Mouse (Mus musculus): ENCODE measurements at regions not wholly inside any gene's neighbourhood (a gene's known extent, or its start where the extent isn't known, plus 50 kb on each side); places are given as distances from the start of the nearest gene placed in this dataset.

GRCm38 (mm10) chr10:99654284-99654683 is 105.2 kb downstream of the Csl start:
- TF ChIP-seq POLR2A (IDR thresholded peaks at IDR 0.05; ENCODE audit: insufficient read depth, low read length) (no peak), CTCF (IDR thresholded peaks at IDR 0.05; ENCODE audit: low read depth, low read length) (no peak), EP300 (IDR thresholded peaks at IDR 0.05; ENCODE audit: insufficient read depth, low read depth, low read length) (no peak)
- no peaks in the 10 kb centered on the region for H3K27me3 ChIP-seq (ENCODE audit: control insufficient read depth, insufficient read depth, low read length, poor library complexity, severe bottlenecking)
- H3K4me3 ChIP-seq (ENCODE audit: low read depth, low read length): no peak overlapping the region
- no peak overlapping the region for H3K9ac ChIP-seq (ENCODE audit: low read depth, poor library complexity, severe bottlenecking)
- H3K36me3 ChIP-seq (ENCODE audit: control insufficient read depth, insufficient read depth, low read length, poor library complexity, severe bottlenecking): no peaks in the 10 kb centered on the region
- no peaks in the 10 kb centered on the region for H3K9me3 ChIP-seq (replicated peaks; ENCODE audit: control insufficient read depth, insufficient read depth, low read length, poor library complexity, severe bottlenecking)
- H3K27ac ChIP-seq (ENCODE audit: insufficient read depth, low read length): no peak overlapping the region
- H3K4me1 ChIP-seq (ENCODE audit: control insufficient read depth, insufficient read depth, low read length): no peaks in the 10 kb centered on the region

GRCm38 (mm10) chr10:99676557-99677098 is 82.8 kb downstream of the Csl start:
- no peak overlapping the region for H3K27ac ChIP-seq (ENCODE audit: insufficient read depth, low read length)
- H3K4me3 ChIP-seq (ENCODE audit: low read depth, low read length): no peak overlapping the region
- no peaks in the 10 kb centered on the region for H3K9me3 ChIP-seq (replicated peaks; ENCODE audit: control insufficient read depth, insufficient read depth, low read length, poor library complexity, severe bottlenecking)
- H3K27me3 ChIP-seq (ENCODE audit: control insufficient read depth, insufficient read depth, low read length, poor library complexity, severe bottlenecking): no peaks in the 10 kb centered on the region
- no peaks in the 10 kb centered on the region for H3K4me1 ChIP-seq (ENCODE audit: control insufficient read depth, insufficient read depth, low read length)
- TF ChIP-seq EP300 (IDR thresholded peaks at IDR 0.05; ENCODE audit: insufficient read depth, low read depth, low read length) (no peak), POLR2A (IDR thresholded peaks at IDR 0.05; ENCODE audit: insufficient read depth, low read length) (no peak), CTCF (IDR thresholded peaks at IDR 0.05; ENCODE audit: low read depth, low read length) (no peak)
- no peak overlapping the region for H3K9ac ChIP-seq (ENCODE audit: low read depth, poor library complexity, severe bottlenecking)
- H3K36me3 ChIP-seq (ENCODE audit: control insufficient read depth, insufficient read depth, low read length, poor library complexity, severe bottlenecking): no peaks in the 10 kb centered on the region

- Histone ChIP-seq H3K27ac (ENCODE audit: insufficient read depth, low read length) (no peak overlapping the region), H3K4me1 (ENCODE audit: control insufficient read depth, insufficient read depth, low read length) (no peaks in the 10 kb centered on the region), H3K36me3 (ENCODE audit: control insufficient read depth, insufficient read depth, low read length, poor library complexity, severe bottlenecking) (no peaks in the 10 kb centered on the region), H3K9ac (ENCODE audit: low read depth, poor library complexity, severe bottlenecking) (no peak overlapping the region), H3K9me3 (replicated peaks; ENCODE audit: control insufficient read depth, insufficient read depth, low read length, poor library complexity, severe bottlenecking) (no peaks in the 10 kb centered on the region), H3K4me3 (ENCODE audit: low read depth, low read length) (no peak overlapping the region), H3K27me3 (ENCODE audit: control insufficient read depth, insufficient read depth, low read length, poor library complexity, severe bottlenecking) (no peaks in the 10 kb centered on the region)
- TF ChIP-seq POLR2A (IDR thresholded peaks at IDR 0.05; ENCODE audit: insufficient read depth, low read length): no peak
- TF ChIP-seq CTCF (IDR thresholded peaks at IDR 0.05; ENCODE audit: low read depth, low read length): no peak
- TF ChIP-seq EP300 (IDR thresholded peaks at IDR 0.05; ENCODE audit: insufficient read depth, low read depth, low read length): no peak
Observed at GRCm38 (mm10) chr10:99678096-99678495, 81.4 kb downstream of the Csl start.

GRCm38 (mm10) chr10:99679813-99680212 is 79.6 kb downstream of the Csl start:
- no peak overlapping the region for H3K9ac ChIP-seq (ENCODE audit: low read depth, poor library complexity, severe bottlenecking)
- TF ChIP-seq POLR2A (IDR thresholded peaks at IDR 0.05; ENCODE audit: insufficient read depth, low read length): no peak
- no peak for TF ChIP-seq EP300 (IDR thresholded peaks at IDR 0.05; ENCODE audit: insufficient read depth, low read depth, low read length)
- no peak for TF ChIP-seq CTCF (IDR thresholded peaks at IDR 0.05; ENCODE audit: low read depth, low read length)

GRCm38 (mm10) chr10:99681932-99682331 is 77.5 kb downstream of the Csl start:
- Histone ChIP-seq H3K9me3 (replicated peaks; ENCODE audit: control insufficient read depth, insufficient read depth, low read length, poor library complexity, severe bottlenecking) (no peaks in the 10 kb centered on the region), H3K9ac (ENCODE audit: low read depth, poor library complexity, severe bottlenecking) (no peak overlapping the region), H3K27me3 (ENCODE audit: control insufficient read depth, insufficient read depth, low read length, poor library complexity, severe bottlenecking) (no peaks in the 10 kb centered on the region), H3K36me3 (ENCODE audit: control insufficient read depth, insufficient read depth, low read length, poor library complexity, severe bottlenecking) (no peaks in the 10 kb centered on the region), H3K4me3 (ENCODE audit: low read depth, low read length) (no peak overlapping the region), H3K27ac (ENCODE audit: insufficient read depth, low read length) (no peak overlapping the region), H3K4me1 (ENCODE audit: control insufficient read depth, insufficient read depth, low read length) (no peaks in the 10 kb centered on the region)
- TF ChIP-seq CTCF (IDR thresholded peaks at IDR 0.05; ENCODE audit: low read depth, low read length) (no peak), EP300 (IDR thresholded peaks at IDR 0.05; ENCODE audit: insufficient read depth, low read depth, low read length) (no peak), POLR2A (IDR thresholded peaks at IDR 0.05; ENCODE audit: insufficient read depth, low read length) (no peak)

More at GRCm38 (mm10) chr10:99679813-99680212, 79.6 kb downstream of the Csl start:
- no peaks in the 10 kb centered on the region for H3K36me3 ChIP-seq (ENCODE audit: control insufficient read depth, insufficient read depth, low read length, poor library complexity, severe bottlenecking)
- no peak overlapping the region for H3K4me3 ChIP-seq (ENCODE audit: low read depth, low read length)
- no peaks in the 10 kb centered on the region for H3K27me3 ChIP-seq (ENCODE audit: control insufficient read depth, insufficient read depth, low read length, poor library complexity, severe bottlenecking)
- no peak overlapping the region for H3K27ac ChIP-seq (ENCODE audit: insufficient read depth, low read length)
- no peaks in the 10 kb centered on the region for H3K9me3 ChIP-seq (replicated peaks; ENCODE audit: control insufficient read depth, insufficient read depth, low read length, poor library complexity, severe bottlenecking)
- no peaks in the 10 kb centered on the region for H3K4me1 ChIP-seq (ENCODE audit: control insufficient read depth, insufficient read depth, low read length)

- Histone ChIP-seq H3K4me3 (ENCODE audit: low read depth, low read length) (no peak overlapping the region), H3K9me3 (replicated peaks; ENCODE audit: control insufficient read depth, insufficient read depth, low read length, poor library complexity, severe bottlenecking) (no peaks in the 10 kb centered on the region), H3K27me3 (ENCODE audit: control insufficient read depth, insufficient read depth, low read length, poor library complexity, severe bottlenecking) (no peaks in the 10 kb centered on the region), H3K9ac (ENCODE audit: low read depth, poor library complexity, severe bottlenecking) (no peak overlapping the region), H3K27ac (ENCODE audit: insufficient read depth, low read length) (no peak overlapping the region), H3K36me3 (ENCODE audit: control insufficient read depth, insufficient read depth, low read length, poor library complexity, severe bottlenecking) (no peaks in the 10 kb centered on the region), H3K4me1 (ENCODE audit: control insufficient read depth, insufficient read depth, low read length) (no peaks in the 10 kb centered on the region)
- no peak for TF ChIP-seq CTCF (IDR thresholded peaks at IDR 0.05; ENCODE audit: low read depth, low read length)
- TF ChIP-seq EP300 (IDR thresholded peaks at IDR 0.05; ENCODE audit: insufficient read depth, low read depth, low read length): no peak
- TF ChIP-seq POLR2A (IDR thresholded peaks at IDR 0.05; ENCODE audit: insufficient read depth, low read length): no peak
Observed at GRCm38 (mm10) chr10:99682350-99682749, 77.1 kb downstream of the Csl start.

All from ES-Bruce4 (cell line).